Mouse (Mus musculus) forebrain, postnatal 0 days (tissue): ENCODE measurements around the gene Tcp11l2. TPM values are rescaled to one million over a fixed set of nuclear protein-coding genes. Genes with fewer than 3 reads are reported as not detected.
A peak's percentile ranks its signal among the peaks of the same experiment; 100 is the strongest.

ENCODE experiments used
- ATAC-seq: fragments of 200-750 bp; cut with Nextera tagmentation; 2 replicates; pipeline ENCODE4 v1.8.0; 2017; ENCODE audit warnings: mild to moderate bottlenecking, moderate library complexity
- DNase-seq: peaks from one replicate; pipeline ENCODE4 v3.0.0-alpha.2; 2015
- H3K27ac ChIP-seq: fragments of 300-500 bp; sonication (generic); 2 replicates; pipeline ENCODE4 v1.5.1; 2014; ENCODE audit warnings: low read depth, mild to moderate bottlenecking, antibody characterized with exemption, low read length, moderate library complexity, mixed read lengths
- H3K27me3 ChIP-seq: fragments of 300-500 bp; sonication (generic); 2 replicates; pipeline ENCODE4 v1.6.1; 2014; ENCODE audit warnings: mild to moderate bottlenecking, low read length, mixed read lengths; ENCODE audit not compliant: insufficient read depth
- H3K36me3 ChIP-seq: fragments of 300-500 bp; sonication (generic); 2 replicates; pipeline ENCODE4 v1.6.1; 2014; ENCODE audit warnings: mild to moderate bottlenecking, moderate library complexity; ENCODE audit not compliant: insufficient read depth
- H3K4me1 ChIP-seq: fragments of 300-500 bp; sonication (generic); 2 replicates; pipeline ENCODE4 v1.6.1; 2014; ENCODE audit warnings: antibody characterized with exemption; ENCODE audit not compliant: insufficient read depth
- H3K4me2 ChIP-seq: fragments of 300-500 bp; sonication (generic); 2 replicates; pipeline ENCODE4 v1.6.1; 2014; ENCODE audit warnings: low read depth, mild to moderate bottlenecking, moderate library complexity
- H3K4me3 ChIP-seq: fragments of 300-500 bp; sonication (generic); 2 replicates; pipeline ENCODE4 v1.5.1; 2014; ENCODE audit warnings: low read depth, low read length, mixed read lengths
- H3K9ac ChIP-seq: fragments of 300-500 bp; sonication (generic); 2 replicates; pipeline ENCODE4 v1.6.1; 2014; ENCODE audit warnings: mild to moderate bottlenecking
- H3K9me3 ChIP-seq: fragments of 300-500 bp; sonication (generic); 2 replicates; pipeline ENCODE4 v1.6.1; 2016; ENCODE audit warnings: low read length
- CTCF ChIP-seq: sonication (generic); IDR thresholded peaks from 2 replicates; pipeline ENCODE4 v1.5.1; 2016; ENCODE audit warnings: antibody characterized with exemption, control low read depth, low read depth
- WGBS: fragments of 180-500 bp; shearing (Covaris S2); extraction: QIAGEN DNeasy Blood & Tissue Kit; methylation state at CpG from one replicate; pipeline ENCODE4 v1.1.7; 2014; 5-methylcytosine and 5-hydroxymethylcytosine counted together
- polyA plus RNA-seq: library from polyadenylated mRNA; unstranded; fragments of >200 nt; fragmentation: Nextera tagmentation; extraction: Ambion mirVana; gene quantifications from 2 replicates; pipeline ENCODE4 v1.2.1, GENCODE M21; 2015
- total RNA-seq: library from RNA; depleted of rRNA; stranded (reverse); fragments of >200 nt; gene quantifications from 2 replicates; pipeline ENCODE4 v1.2.3, GENCODE M21; 2014

Tcp11l2 gene
- total and polyA plus RNA-seq, 2 experiments from 2014 or later = 14.3 to 24.9 TPM

DNA sequence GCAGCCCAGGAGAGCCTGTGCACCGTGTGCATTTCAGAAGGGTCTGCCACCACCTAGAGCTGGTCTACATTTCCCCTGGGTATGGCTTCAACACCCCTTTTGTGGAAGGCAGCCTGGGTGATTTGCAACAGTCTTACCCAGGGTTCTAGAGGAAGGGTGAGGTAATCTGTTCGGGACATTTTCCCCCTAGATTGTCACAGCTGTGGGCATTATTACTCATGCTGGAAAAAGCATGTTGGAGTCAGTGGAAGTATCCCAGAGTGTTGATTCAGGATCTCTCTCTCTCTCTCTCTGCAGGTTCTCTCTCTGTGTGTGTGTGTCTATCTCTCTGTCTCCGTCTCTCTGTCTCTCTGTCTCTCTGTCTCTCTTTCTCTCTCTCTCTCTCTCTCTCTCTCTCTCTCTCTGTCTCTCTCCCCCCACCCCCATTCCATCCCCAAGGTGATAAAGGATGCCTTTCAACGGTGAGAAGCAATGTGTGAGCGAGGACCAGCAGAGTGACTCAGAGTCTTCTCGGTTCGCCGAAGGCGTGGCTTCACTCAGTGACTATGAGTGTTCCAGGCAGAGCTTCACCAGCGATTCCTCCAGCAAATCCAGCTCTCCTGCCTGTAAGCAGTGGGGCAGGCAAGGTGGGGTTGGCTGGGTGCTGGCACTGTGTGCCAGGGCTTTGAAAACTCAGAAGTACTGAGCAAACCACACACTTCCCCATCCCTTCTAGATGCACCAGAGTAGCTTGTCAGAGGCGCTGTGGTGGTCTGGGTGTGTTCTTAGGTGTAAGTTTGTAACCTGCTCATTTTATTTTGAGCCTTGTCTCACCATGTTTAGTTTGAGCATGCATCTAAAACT is 8.2 kb downstream of the Tcp11l2 start:
- no peak for TF ChIP-seq CTCF
- H3K9ac ChIP-seq = no peak overlapping the region
- H3K36me3 ChIP-seq = 0 out of 2 replicates have a peak, but pooled peaks cover 6% of the 10 kb centered on the region
- no peak overlapping the region for H3K27ac ChIP-seq
- H3K4me3 ChIP-seq = no peak overlapping the region
- H3K4me1 ChIP-seq = no peaks in the 10 kb centered on the region
- no peak for ATAC-seq
- 75% methylated on average over 11 of the region's 11 CpGs for WGBS
- DNase-seq = no peak
- H3K9me3 ChIP-seq = no peaks in the 10 kb centered on the region
- no peaks in the 10 kb centered on the region for H3K27me3 ChIP-seq
- no peak overlapping the region for H3K4me2 ChIP-seq

DNA sequence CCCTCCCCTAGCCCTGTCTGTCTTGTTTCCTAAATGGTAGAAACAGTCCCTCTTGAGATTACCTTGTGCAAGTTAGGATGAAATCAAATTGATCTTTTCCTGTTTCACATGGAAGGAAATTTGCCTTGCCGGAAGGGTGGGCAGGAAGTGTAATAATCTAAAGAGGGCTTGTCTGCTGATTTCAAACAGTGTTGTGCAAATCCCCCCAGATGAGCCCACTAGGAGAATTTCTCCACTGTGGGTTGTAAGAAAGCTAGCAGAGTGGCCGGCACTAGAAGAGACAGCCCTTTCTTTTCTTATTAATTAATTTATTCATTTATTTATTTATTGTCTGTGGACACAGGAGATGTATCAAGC is 8.8 kb downstream of the Tcp11l2 start:
- Histone ChIP-seq H3K9ac (no peak overlapping the region), H3K27ac (no peak overlapping the region), H3K4me1 (no peaks in the 10 kb centered on the region), H3K27me3 (no peaks in the 10 kb centered on the region), H3K36me3 (peaks cover 12% of the 10 kb centered on the region), H3K9me3 (no peaks in the 10 kb centered on the region), H3K4me2 (no peak overlapping the region), H3K4me3 (no peak overlapping the region)
- ATAC-seq (no peak), DNase-seq (no peak)
- no peak for TF ChIP-seq CTCF
- WGBS = 88% methylated on average over 2 of the region's 2 CpGs

DNA sequence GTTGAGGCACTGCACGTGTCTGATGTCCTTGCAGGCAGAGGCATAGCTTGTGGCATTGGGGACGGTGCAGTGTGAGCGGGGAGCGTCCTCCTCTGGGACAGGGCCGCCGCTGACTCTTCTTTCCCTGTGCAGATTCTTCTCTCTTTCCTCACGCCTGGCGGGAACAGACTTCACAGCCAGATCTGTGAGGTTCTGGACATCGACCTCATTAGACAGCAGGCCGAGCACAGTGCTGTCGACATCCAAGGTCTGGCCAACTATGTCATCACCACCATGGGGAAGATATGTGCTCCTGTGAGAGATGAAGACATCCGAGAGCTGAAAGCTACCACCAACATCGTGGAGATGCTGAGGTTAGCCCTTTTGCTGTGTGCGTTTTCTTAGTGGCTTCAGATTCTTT is 14.5 kb downstream of the Tcp11l2 start:
- ATAC-seq (no peak), DNase-seq (no peak)
- TF ChIP-seq CTCF = no peak
- peaks cover 40% of the 10 kb centered on the region for H3K36me3 ChIP-seq
- no peak overlapping the region for H3K4me3 ChIP-seq
- H3K9ac ChIP-seq = no peak overlapping the region
- H3K9me3 ChIP-seq = no peaks in the 10 kb centered on the region
- no peaks in the 10 kb centered on the region for H3K4me1 ChIP-seq
- H3K4me2 ChIP-seq = no peak overlapping the region
- no peak overlapping the region for H3K27ac ChIP-seq
- H3K27me3 ChIP-seq = no peaks in the 10 kb centered on the region
- 84% methylated on average over 14 of the region's 14 CpGs for WGBS

DNA sequence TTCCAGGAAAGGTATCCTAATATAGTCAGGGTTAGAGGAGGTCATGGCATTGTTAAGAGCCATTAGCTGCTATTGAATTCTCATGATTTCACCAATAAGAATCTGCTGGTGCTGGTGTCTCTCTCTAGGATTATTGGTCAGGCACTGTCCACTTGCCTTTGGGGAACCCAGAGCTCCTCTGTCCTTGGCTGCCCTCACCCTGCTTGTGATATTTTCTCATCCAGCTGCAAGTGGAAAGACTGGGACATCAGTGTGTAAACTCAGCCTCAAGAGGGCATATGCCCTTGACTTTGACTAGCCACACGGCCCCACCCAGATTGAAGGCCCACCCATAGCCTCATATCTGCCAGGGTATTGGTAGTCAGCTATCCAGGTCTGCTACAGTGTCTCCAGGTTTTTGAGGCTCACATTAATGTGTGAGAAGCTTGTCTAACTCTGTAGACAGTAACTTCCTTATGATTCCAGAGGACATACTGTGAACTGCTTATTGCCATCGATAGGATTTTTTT is 15.3 kb downstream of the Tcp11l2 start:
- no peak for TF ChIP-seq CTCF
- DNase-seq (no peak), ATAC-seq (no peak)
- H3K4me3 ChIP-seq = no peak overlapping the region
- WGBS = 90% methylated on average over 2 of the region's 2 CpGs
- no peak overlapping the region for H3K4me2 ChIP-seq
- H3K36me3 ChIP-seq = peaks cover 39% of the 10 kb centered on the region
- no peaks in the 10 kb centered on the region for H3K4me1 ChIP-seq
- no peaks in the 10 kb centered on the region for H3K9me3 ChIP-seq
- H3K9ac ChIP-seq = no peak overlapping the region
- no peaks in the 10 kb centered on the region for H3K27me3 ChIP-seq
- H3K27ac ChIP-seq = no peak overlapping the region

DNA sequence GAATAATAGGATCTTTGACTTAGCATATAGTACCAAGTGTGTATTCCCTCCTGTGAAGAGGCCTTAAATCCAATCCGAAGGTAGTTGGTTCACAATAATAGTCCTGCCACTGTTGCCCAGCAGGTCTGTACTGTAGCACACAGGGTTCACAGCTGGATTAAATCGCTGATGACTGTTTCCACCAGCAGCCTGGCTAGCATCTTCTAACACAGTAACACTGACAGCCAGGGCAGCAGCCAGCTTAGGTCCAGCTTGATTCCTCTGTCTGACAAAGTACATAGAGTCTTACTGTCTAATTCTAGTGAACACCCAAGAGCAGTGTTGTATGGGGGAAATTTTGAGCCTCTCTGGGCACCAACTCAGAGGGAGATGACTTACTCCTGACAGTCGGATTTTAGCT is 16.3 kb downstream of the Tcp11l2 start:
- no peak overlapping the region for H3K4me3 ChIP-seq
- no peak overlapping the region for H3K4me2 ChIP-seq
- peaks cover 39% of the 10 kb centered on the region for H3K36me3 ChIP-seq
- no peaks in the 10 kb centered on the region for H3K27me3 ChIP-seq
- no peaks in the 10 kb centered on the region for H3K4me1 ChIP-seq
- ATAC-seq (no peak), DNase-seq (no peak)
- H3K9ac ChIP-seq = no peak overlapping the region
- no peak for TF ChIP-seq CTCF
- H3K27ac ChIP-seq = no peak overlapping the region
- no peaks in the 10 kb centered on the region for H3K9me3 ChIP-seq
- 48% methylated on average over 3 of the region's 3 CpGs for WGBS

DNA sequence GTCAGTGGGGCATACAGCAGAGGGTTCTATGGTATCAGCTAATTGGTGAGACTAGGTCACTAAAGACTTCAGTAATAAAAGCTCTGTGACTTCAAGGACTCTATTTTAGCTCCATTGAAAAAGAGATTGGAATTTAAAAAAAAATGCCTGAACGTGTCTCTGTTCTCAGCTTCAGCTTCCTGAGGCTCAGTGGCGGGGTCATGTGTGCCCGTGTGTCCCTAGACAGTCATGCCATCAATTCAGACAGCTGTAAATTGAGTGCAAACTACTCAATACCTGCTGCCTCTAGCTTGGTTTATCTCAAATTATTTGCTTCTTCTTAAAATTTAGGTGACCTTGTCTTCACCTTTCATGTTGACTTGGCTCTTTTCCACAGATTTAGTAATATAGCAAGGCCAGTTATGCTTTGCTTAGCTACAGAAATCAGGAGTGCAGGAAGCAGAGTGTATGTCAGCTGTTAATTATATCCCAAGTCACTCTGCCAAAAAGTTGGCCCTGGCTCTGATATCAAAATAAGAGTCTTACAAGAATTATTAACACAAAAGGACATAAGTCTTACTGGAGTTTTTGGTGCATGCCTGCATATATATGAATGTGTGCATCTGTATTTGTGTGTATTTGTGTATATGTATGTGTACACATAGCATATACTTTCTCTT is 20.8 kb downstream of the Tcp11l2 start:
- WGBS = 55% methylated on average over 3 of the region's 3 CpGs
- H3K36me3 ChIP-seq = peaks cover 16% of the 10 kb centered on the region
- H3K4me1 ChIP-seq = no peaks in the 10 kb centered on the region
- no peak for TF ChIP-seq CTCF
- H3K27ac ChIP-seq = no peak overlapping the region
- ATAC-seq (no peak), DNase-seq (peak; percentile 17)
- H3K4me3 ChIP-seq = no peak overlapping the region
- H3K9me3 ChIP-seq = no peaks in the 10 kb centered on the region
- no peaks in the 10 kb centered on the region for H3K27me3 ChIP-seq
- no peak overlapping the region for H3K4me2 ChIP-seq
- H3K9ac ChIP-seq = no peak overlapping the region

DNA sequence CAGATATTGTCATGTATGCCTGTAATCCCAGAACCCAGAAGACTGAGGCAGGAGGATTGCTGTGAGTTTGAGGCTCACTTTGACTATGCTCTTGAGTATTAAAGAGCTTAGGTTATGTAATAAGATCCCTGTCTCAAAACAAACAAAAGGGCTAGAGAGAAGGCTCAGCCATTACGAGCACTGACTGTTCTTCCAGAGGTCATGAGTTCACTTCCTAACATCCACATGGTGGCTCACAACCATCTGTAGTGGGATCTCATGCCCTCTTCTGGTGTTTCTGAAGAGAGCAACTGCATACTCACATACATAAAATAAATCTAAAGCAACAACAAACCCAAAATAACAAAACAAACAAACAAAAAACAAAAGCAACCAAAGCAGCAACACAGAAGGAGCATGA is 21.7 kb downstream of the Tcp11l2 start:
- peaks cover 12% of the 10 kb centered on the region for H3K36me3 ChIP-seq
- no peaks in the 10 kb centered on the region for H3K4me1 ChIP-seq
- H3K9me3 ChIP-seq = no peaks in the 10 kb centered on the region
- H3K27me3 ChIP-seq = no peaks in the 10 kb centered on the region
- no peak overlapping the region for H3K27ac ChIP-seq
- peak; percentile 29 for TF ChIP-seq CTCF
- ATAC-seq (no peak), DNase-seq (no peak)
- H3K9ac ChIP-seq = no peak overlapping the region
- 31% methylated on average over 1 of the region's 1 CpGs for WGBS
- no peak overlapping the region for H3K4me3 ChIP-seq
- H3K4me2 ChIP-seq = no peak overlapping the region
